Mouse (Mus musculus): ENCODE measurements around the gene Rps26.

GRCm38 (mm10) chr10:128620241-128620640 is 6.3 kb downstream of the Rps26 start:
- TF ChIP-seq CTCF (IDR thresholded peaks at IDR 0.05; ENCODE audit: insufficient read depth, low read length) (no peak), POLR2A (IDR thresholded peaks at IDR 0.05; ENCODE audit: borderline replicate concordance, extremely low read depth, low read depth, low read length) (no peak)

All from lung, adult 2 months (tissue).